Mouse (Mus musculus) limb, embryonic 15.5 days (tissue): ENCODE data around the gene Toporsl. TPM values are rescaled to one million over a fixed set of nuclear protein-coding genes. Genes with fewer than 3 reads are reported as not detected.

ENCODE experiments used
- ATAC-seq: fragments of 200-750 bp; cut with Nextera tagmentation; 2 replicates; pipeline ENCODE4 v1.8.0; 2017; ENCODE audit warnings: low read depth, moderate TSS enrichment; ENCODE audit not compliant: insufficient number of reproducible peaks, low FRiP score, low TSS enrichment
- H3K27ac ChIP-seq: fragments of 300-500 bp; sonication (generic); 2 replicates; pipeline ENCODE4 v1.5.1; 2015; ENCODE audit warnings: moderate library complexity, mild to moderate bottlenecking, inconsistent platforms
- H3K27me3 ChIP-seq: fragments of 300-500 bp; sonication (generic); 2 replicates; pipeline ENCODE4 v1.6.1; 2015; ENCODE audit warnings: inconsistent platforms
- H3K36me3 ChIP-seq: fragments of 300-500 bp; sonication (generic); 2 replicates; pipeline ENCODE4 v1.6.1; 2015; ENCODE audit warnings: inconsistent platforms
- H3K4me1 ChIP-seq: fragments of 300-500 bp; sonication (generic); 2 replicates; pipeline ENCODE4 v1.6.1; 2015; ENCODE audit warnings: inconsistent platforms
- H3K4me2 ChIP-seq: fragments of 300-500 bp; sonication (generic); 2 replicates; pipeline ENCODE4 v1.6.1; 2015; ENCODE audit warnings: mild to moderate bottlenecking, inconsistent platforms
- H3K4me3 ChIP-seq: fragments of 300-500 bp; sonication (generic); 2 replicates; pipeline ENCODE4 v1.5.1; 2015; ENCODE audit warnings: mild to moderate bottlenecking, inconsistent platforms
- H3K9ac ChIP-seq: fragments of 300-500 bp; sonication (generic); 2 replicates; pipeline ENCODE4 v1.6.1; 2015; ENCODE audit warnings: inconsistent platforms
- H3K9me3 ChIP-seq: fragments of 300-500 bp; sonication (generic); 2 replicates; pipeline ENCODE4 v1.6.1; 2016; ENCODE audit warnings: inconsistent platforms
- WGBS: fragments of 180-500 bp; shearing (Covaris S2); methylation state at CpG from one replicate; pipeline ENCODE4 v1.1.7; 2015; 5-methylcytosine and 5-hydroxymethylcytosine counted together
- polyA plus RNA-seq: library from polyadenylated mRNA; unstranded; fragments of >200 nt; fragmentation: Nextera tagmentation; extraction: Ambion mirVana; gene quantifications from 2 replicates; pipeline ENCODE4 v1.2.1, GENCODE M21; 2015

Toporsl gene
- polyA plus RNA-seq, 1 experiment from 2014 or later = not detected

DNA sequence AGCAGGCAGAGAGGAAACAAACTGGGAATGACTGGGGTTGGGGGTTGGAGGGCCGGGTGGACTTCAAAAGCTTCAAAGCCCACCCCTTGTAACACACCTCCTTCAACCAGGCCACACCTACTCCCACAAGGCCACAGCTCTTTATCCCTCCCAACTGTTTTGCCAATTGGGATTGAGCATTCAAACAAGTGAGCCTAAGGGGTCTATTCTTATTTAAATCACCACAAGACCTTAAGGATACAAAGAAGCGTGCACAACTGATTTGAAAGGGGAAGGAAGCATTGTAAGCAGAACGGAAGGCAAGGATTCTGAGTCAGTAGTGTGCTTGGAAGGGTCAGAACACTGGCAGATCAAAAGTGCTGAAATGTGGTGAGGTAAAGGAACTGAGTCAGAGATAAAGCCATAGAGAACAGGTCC, 64.6 kb downstream of the Toporsl start:
- WGBS = 44% methylated on average over 3 of the region's 3 CpGs

DNA sequence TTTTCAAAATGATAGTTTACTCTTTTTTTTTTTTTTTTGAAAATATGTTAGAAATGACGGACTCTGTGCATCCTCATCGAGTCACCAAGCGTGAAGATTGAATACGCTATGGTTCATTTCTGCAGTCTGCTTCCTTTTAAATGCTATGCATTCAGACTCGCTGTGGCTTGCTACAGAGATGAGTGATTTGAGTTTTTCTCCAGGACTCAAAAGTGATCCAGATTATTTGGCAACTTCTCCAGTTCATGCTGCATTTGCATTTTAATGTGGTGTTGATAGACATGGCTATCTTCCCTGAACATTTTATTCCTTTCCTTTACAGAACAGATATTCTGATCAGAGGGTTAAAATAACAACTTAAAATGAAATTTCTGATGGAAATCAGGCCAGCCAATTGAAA, 65.2 kb downstream of the Toporsl start:
- Histone ChIP-seq H3K36me3 (no peaks in the 10 kb centered on the region), H3K27ac (no peak overlapping the region), H3K9me3 (no peaks in the 10 kb centered on the region), H3K4me1 (no peaks in the 10 kb centered on the region), H3K27me3 (no peaks in the 10 kb centered on the region), H3K4me2 (no peak overlapping the region), H3K9ac (no peak overlapping the region), H3K4me3 (no peak overlapping the region)
- 73% methylated on average over 5 of the region's 5 CpGs for WGBS
- ATAC-seq = no peak

More for the DNA sequence above, 64.6 kb downstream of the Toporsl start:
- no peaks in the 10 kb centered on the region for H3K4me1 ChIP-seq
- ATAC-seq = no peak
- H3K9ac ChIP-seq = no peak overlapping the region
- no peaks in the 10 kb centered on the region for H3K9me3 ChIP-seq
- H3K27ac ChIP-seq = no peak overlapping the region
- no peaks in the 10 kb centered on the region for H3K36me3 ChIP-seq
- no peak overlapping the region for H3K4me3 ChIP-seq
- H3K4me2 ChIP-seq = no peak overlapping the region
- H3K27me3 ChIP-seq = no peaks in the 10 kb centered on the region

Other genes with a start within 250 kb of the Toporsl start
- gene Smc2, start 157.0 kb upstream of the Toporsl start, polyA plus RNA-seq = 151 and 165 TPM in 2 replicates
- gene Vma21-ps, start 99.0 kb upstream of the Toporsl start, polyA plus RNA-seq = 2.8 TPM in 1 of 2 replicates, not detected in the other
- not detected in 2 replicates for gene Olfr275, start 218.3 kb downstream of the Toporsl start, polyA plus RNA-seq